8 mouse cellular contexts compared by ENCODE assay signal in the genomic region with DNA sequence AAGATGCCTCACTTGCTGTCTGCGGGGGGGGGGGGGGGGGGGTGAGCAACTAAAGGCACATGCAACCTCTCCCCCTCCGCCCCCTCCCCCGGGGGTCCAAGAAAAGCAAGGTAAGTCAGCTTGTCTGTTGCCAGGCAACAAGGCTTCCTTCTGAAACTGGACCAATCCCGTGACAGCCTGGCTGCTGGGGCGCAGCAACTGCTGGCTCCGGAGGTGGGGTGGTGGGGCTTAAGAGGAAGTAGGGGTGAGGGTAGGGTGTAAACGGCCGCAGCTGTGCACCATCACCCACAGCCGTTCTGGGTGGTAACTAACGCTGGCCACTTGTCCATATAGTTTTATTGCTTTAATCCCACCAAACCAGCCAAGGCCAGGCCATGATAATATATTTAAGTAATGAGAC.
DNase-seq lines count a peak whose midpoint lies in the region; ATAC-seq and TF ChIP-seq lines count a peak whose summit lies in the region.

No protein-coding gene starts in this region.

- peaks cover 17% of the 10 kb centered on the region for H3K4me1 ChIP-seq in heart, embryonic 10.5 days
- peaks cover 9% of the 10 kb centered on the region for H3K4me1 ChIP-seq in limb, embryonic 14.5 days (ENCODE audit: control insufficient read depth, insufficient read depth, low read length)
- no peaks in the 10 kb centered on the region for H3K4me1 ChIP-seq in lung, postnatal 0 days (ENCODE audit: insufficient read depth, low read depth, low read length)

- no peak for ATAC-seq in limb, embryonic 14.5 days (ENCODE audit: low FRiP score, low read depth)
- ATAC-seq in lung, postnatal 0 days: no peak

- H3K27ac ChIP-seq in heart, embryonic 10.5 days: no peak overlapping the region
- no peak overlapping the region for H3K27ac ChIP-seq in limb, embryonic 14.5 days (replicated peaks; ENCODE audit: low read depth, low read length)
- H3K27ac ChIP-seq in lung, postnatal 0 days (ENCODE audit: low read length): no peak overlapping the region

- H3K9ac ChIP-seq in limb, embryonic 14.5 days (ENCODE audit: low read depth, low read length, severe bottlenecking): no peak overlapping the region
- H3K9ac ChIP-seq in lung, postnatal 0 days (replicated peaks; ENCODE audit: low read depth): no peak overlapping the region

- peaks cover 8% of the 10 kb centered on the region for H3K27me3 ChIP-seq in heart, embryonic 10.5 days (ENCODE audit: insufficient read depth, poor library complexity, severe bottlenecking)
- no peaks in the 10 kb centered on the region for H3K27me3 ChIP-seq in limb, embryonic 14.5 days (ENCODE audit: control insufficient read depth, insufficient read depth, low read length)
- no peaks in the 10 kb centered on the region for H3K27me3 ChIP-seq in lung, postnatal 0 days (replicated peaks; ENCODE audit: insufficient read depth, low read length)

- no peak for TF ChIP-seq POLR2A in limb, embryonic 14.5 days (IDR thresholded peaks at IDR 0.05; ENCODE audit: borderline replicate concordance, extremely low read depth, insufficient read depth, insufficient read length)

- H3K9me3 ChIP-seq in heart, embryonic 10.5 days: no peaks in the 10 kb centered on the region
- H3K9me3 ChIP-seq in limb, embryonic 14.5 days (ENCODE audit: control insufficient read depth, low read length): no peaks in the 10 kb centered on the region
- no peaks in the 10 kb centered on the region for H3K9me3 ChIP-seq in lung, postnatal 0 days (ENCODE audit: low read length)

- peak overlapping the region; percentile 18; the same call in 1 of the 2 replicates for H3K4me3 ChIP-seq in heart, embryonic 10.5 days
- H3K4me3 ChIP-seq in limb, embryonic 14.5 days (replicated peaks; ENCODE audit: low read length): no peak overlapping the region
- H3K4me3 ChIP-seq in lung, postnatal 0 days (ENCODE audit: low read depth, low read length): no peak overlapping the region

- peak overlapping the region; percentile 17; the same call in 1 of the 2 replicates for H3K4me2 ChIP-seq in limb, embryonic 14.5 days (replicated peaks; ENCODE audit: low read depth, low read length, severe bottlenecking)
- no peak overlapping the region for H3K4me2 ChIP-seq in lung, postnatal 0 days (replicated peaks; ENCODE audit: low read depth, low read length)

- DNase-seq in heart, embryonic 10.5 days (ENCODE audit: low spot score): no peak
- DNase-seq in heart, adult 18-20 months: no peak
- DNase-seq in forelimb bud, embryonic 11.5 days (ENCODE audit: low read depth, low spot score): peak; percentile 83
- DNase-seq in limb, embryonic 14.5 days (ENCODE audit: low spot score): peak; percentile 42
- DNase-seq in right cerebral cortex, postnatal 25 days: peak; percentile 39
- DNase-seq in adipocyte (ENCODE audit: low spot score): no peak
- DNase-seq in lung, postnatal 0 days (ENCODE audit: low spot score): no peak
- no peak for DNase-seq in gastrocnemius, adult 18-20 months (ENCODE audit: low spot score)

- WGBS in heart, embryonic 10.5 days: 3% methylated on average over 10 of the region's 10 CpGs
- 4% methylated on average over 9 of the region's 10 CpGs for WGBS in limb, embryonic 14.5 days
- WGBS in lung, postnatal 0 days: 3% methylated on average over 8 of the region's 10 CpGs

- TF ChIP-seq CTCF in lung, postnatal 0 days (IDR thresholded peaks at IDR 0.05): no peak

- H3K36me3 ChIP-seq in heart, embryonic 10.5 days: no peaks in the 10 kb centered on the region
- H3K36me3 ChIP-seq in limb, embryonic 14.5 days (ENCODE audit: control insufficient read depth, insufficient read depth, low read length): no peaks in the 10 kb centered on the region
- no peaks in the 10 kb centered on the region for H3K36me3 ChIP-seq in lung, postnatal 0 days (ENCODE audit: insufficient read depth, low read length)

- no peak for TF ChIP-seq EP300 in lung, postnatal 0 days (IDR thresholded peaks at IDR 0.05)

Comparison
In these comparisons a context has a peak if more than half of its experiments do, and no peak if none do; other contexts are left out.
1. DNase-seq: peak in forelimb bud, embryonic 11.5 days (single experiment), limb, embryonic 14.5 days (single experiment) and right cerebral cortex, postnatal 25 days (single experiment); none in heart, embryonic 10.5 days (single experiment), heart, adult 18-20 months (0 of 2), adipocyte (single experiment), lung, postnatal 0 days (single experiment) and gastrocnemius, adult 18-20 months (single experiment).